Mouse (Mus musculus) right cerebral cortex, postnatal 36 days (tissue): ENCODE measurements around the gene Zfp866.
A peak's percentile ranks its signal among the peaks of the same experiment; 100 is the strongest.

Source experiments
- DNase-seq, 2 experiments: peaks; one replicate each; pipeline ENCODE4 v3.0.0; 2022; ENCODE audit warnings: low spot score in 2 of 2, mixed read lengths in 1 of 2

The Zfp866 gene

GRCm38 (mm10) chr8:69790773-69791367 lies at the start of gene Zfp866, which contains the start of gene Atp13a1:
Gene Zfp866, minus strand, starts transcription at chr8:69791178.
Gene Atp13a1, plus strand, starts transcription at chr8:69791163.
- DNase-seq, result peak; percentile 78 to 86

DNA sequence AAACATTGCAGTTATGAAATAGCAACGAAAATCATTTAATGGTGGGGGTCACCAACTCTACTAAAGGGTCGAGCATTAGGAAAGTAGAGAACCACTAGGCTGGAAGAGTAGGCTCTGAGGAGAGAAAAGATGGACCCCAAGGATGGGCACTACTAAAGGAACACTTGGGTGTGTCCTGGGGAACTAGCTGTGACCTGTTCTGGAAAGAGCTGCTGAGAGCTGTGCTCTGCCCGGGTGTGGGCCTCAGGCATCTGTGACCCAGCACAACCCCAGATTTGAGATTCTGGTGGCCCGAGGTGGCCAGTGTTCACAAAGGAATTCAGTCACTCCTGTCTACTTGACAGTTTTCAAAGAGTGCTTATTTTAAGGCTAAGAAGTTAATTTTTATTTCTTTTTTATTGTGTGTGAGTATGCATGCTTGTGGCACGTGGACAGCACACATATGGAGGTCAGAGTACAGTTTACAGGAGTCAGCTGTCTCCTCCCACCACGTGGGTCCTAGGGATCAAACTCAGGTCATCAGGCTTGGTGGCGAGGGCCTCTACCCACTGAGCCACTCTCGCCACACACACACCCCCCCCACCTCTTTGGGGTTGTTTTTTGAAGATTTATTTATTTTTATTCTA lies 46.2 kb upstream of the Zfp866 start:
- DNase-seq, result no peak

- DNase-seq, result peak; percentile 96 to 97
These were observed 41.4 kb upstream of the Zfp866 start, which contains the start of gene Pbx4 for GRCm38 (mm10) chr8:69832298-69832853. Gene Pbx4, plus strand, starts transcription at chr8:69832491.

- DNase-seq, result no peak
These were observed 35.4 kb upstream of the Zfp866 start for GRCm38 (mm10) chr8:69826371-69826770.

- DNase-seq, result no peak
These were observed 31.6 kb upstream of the Zfp866 start, which contains the start of gene Lpar2 for GRCm38 (mm10) chr8:69822386-69823191. Gene Lpar2, plus strand, starts transcription at chr8:69822429.

- DNase-seq, result no peak
These were observed 31.0 kb upstream of the Zfp866 start for GRCm38 (mm10) chr8:69821971-69822385.

GRCm38 (mm10) chr8:69820466-69820865 lies 29.5 kb upstream of the Zfp866 start:
- DNase-seq, result no peak

DNA sequence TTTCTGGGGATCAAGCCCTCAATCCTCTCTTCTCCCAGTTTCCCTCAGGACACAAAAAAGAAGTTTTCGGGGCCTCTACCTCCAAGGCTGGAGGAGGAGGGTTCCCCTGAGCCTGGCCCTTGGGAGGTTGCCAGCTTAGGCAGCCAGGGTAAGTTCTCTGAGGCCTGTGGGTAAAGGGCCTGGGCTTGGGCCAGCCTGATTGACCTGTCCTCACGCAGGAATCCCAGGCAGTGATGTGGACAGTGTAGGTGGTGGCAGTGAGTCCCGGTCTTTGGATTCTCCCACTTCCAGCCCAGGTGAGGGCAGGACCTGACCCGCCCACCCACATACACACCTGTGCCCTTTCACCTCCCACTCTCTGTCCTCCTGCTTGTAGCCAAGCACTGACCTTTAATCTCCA lies 24.4 kb upstream of the Zfp866 start:
- no peak for DNase-seq

GRCm38 (mm10) chr8:69814881-69815280 lies 23.9 kb upstream of the Zfp866 start:
- no peak for DNase-seq

- no peak for DNase-seq
These were observed 18.8 kb upstream of the Zfp866 start for GRCm38 (mm10) chr8:69809820-69810219.

GRCm38 (mm10) chr8:69808864-69809403 lies 18.0 kb upstream of the Zfp866 start:
- no peak for DNase-seq

DNA sequence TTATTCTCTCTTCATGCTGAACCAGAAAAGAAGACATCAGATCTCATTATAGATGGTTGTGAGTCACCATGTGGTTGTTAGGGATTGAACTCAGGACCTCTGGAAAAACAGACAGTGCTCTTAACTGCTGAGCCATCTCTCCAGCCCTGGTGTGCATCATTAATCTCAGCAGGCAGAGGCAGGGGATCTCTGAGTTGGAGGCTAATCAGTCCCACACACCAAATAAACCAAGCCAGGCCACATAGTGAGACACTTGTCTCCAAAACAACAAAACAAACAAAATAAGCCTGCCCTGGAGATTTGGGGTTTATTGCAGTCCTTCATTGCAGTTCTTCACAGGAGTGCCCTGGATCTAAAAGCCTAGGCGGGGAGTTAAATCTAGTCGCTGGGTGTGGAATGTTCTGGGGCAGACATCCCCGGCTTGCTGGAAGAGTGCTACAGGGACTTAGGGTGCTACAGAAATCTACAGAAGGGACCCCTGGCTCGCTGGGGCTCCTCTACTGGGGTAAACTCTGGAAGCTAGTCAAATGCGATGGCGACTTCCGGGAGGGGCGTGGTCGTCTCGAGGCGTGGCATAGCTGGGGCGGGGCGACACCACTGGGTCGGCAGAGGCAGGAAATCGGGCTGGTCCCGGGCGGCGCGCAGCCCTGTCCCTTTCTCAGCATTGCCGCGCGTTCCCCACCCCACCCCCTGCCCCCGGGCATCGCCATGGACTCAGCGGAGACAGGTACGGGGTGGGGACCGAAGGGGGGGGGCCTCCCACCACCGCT lies 17.3 kb upstream of the Zfp866 start, which contains the start of gene Gmip:
Gmip (plus strand) TSS at position 586 of the 770 bp plus-strand sequence.
- peak in 1 of 2 experiments; percentile 35 for DNase-seq

- DNase-seq, result no peak
These were observed 16.3 kb upstream of the Zfp866 start for GRCm38 (mm10) chr8:69807236-69807635.

GRCm38 (mm10) chr8:69805491-69805890 lies 14.5 kb upstream of the Zfp866 start:
- no peak for DNase-seq

DNA sequence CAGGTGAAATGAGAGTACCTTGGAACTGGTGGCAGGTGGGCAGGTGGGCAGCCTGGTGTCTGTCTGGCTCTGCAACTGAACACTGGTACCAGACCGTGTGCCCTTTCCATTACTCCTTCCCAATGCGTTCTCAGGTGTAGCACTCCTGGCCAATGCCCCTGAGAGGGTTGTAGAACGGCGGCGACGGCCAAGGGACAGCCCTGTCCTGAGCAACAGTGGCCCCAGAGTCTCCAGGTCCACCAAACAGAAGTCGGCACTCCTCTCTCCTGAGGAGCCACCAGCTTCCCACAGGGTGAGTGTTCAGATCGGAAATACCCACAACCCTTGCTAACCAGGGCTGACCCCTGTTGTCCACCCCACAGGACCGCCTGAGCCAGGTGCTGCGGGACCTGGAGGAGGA lies 14.1 kb upstream of the Zfp866 start:
- DNase-seq, result no peak

DNA sequence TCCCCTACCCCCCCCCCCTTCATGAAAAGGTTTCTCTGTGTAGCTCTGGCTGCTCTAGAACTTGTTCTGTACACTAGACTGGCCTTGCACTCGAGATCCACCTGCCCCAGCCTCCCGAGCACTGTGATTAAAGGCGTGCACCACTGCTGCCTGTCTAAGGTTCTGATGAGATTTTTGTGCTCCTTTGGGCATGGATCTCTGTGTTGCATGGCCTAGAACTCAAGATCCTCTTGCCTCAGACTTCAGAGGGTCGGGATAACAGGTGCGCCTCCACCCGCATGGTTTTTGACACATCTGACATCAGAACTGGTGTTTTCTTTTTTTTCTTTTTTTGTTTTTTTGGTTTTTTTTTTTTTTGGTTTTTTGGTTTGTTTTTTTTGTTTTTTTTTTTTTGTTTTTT lies 13.6 kb upstream of the Zfp866 start:
- no peak for DNase-seq

DNA sequence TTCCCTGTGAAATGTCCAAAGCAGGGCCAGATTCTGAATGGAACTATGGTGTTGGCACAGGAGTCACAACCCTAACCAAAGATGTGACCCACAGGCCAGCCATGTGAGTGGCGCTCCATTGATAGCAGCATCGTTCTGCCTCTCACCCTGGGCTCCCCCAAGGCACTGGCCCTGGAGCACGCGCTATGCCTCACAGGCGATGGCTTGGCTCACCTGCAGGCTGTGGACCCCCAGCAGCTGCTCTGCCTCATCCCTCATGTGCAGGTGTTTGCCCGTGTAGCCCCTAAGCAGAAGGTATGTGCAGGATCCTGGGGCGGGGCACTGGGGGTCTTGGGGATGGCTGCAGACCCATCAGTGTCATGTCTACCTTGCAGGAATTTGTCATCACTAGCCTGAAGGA lies 12.4 kb upstream of the Zfp866 start:
- DNase-seq, result no peak

DNA sequence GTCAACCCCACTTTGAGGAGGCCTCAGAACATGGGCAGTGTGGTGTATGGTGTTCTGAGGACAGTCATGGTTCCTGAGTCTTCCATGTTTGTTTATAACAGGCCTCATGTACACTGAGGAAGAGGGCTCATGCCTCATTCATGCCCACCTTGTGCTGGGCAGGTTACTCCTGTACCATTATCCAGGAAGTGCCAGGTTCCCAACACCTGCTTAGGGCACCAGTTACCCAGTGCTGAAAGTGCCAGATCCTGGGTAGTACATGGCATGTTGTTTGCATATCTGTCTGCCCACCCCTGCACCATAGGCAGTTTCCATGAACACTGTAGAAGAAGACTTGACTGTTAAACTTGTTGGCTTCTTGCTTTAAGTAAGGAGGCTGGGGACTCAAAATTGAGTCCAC lies 11.2 kb upstream of the Zfp866 start:
- DNase-seq, result no peak

DNA sequence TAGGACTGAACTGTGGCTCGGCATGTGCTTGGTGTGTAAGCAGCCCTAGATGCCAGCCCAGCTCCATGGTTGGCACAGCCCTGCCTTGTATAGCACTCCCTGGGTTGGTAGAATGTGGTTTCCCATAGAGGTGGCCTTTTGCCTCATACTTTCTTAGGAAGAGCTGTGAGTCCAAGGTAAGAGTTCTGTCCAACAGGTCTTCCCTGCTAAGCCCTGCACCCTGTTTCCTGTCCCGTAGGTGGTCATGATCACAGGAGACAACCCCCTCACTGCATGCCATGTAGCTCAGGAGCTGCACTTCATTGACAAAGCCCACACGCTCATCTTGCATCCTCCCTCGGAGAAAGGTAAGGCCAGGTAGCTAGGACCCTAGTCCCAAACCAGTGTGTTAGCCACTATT lies 10.8 kb upstream of the Zfp866 start:
- DNase-seq, result no peak

GRCm38 (mm10) chr8:69799946-69800345 lies 9.0 kb upstream of the Zfp866 start:
- DNase-seq, result no peak

- no peak for DNase-seq
These were observed 8.3 kb upstream of the Zfp866 start for GRCm38 (mm10) chr8:69799261-69799660.
